Mouse (Mus musculus) lung, embryonic 14.5 days (tissue): Measurements from ENCODE around the gene Kcnk5. TPM values are rescaled to one million over a fixed set of nuclear protein-coding genes. Genes with fewer than 3 reads are reported as not detected.
A peak's percentile ranks its signal among the peaks of the same experiment; 100 is the strongest.

Source experiments
- ATAC-seq: fragments of 200-750 bp; cut with Nextera tagmentation; 2 replicates; pipeline ENCODE4 v1.8.0; 2017; ENCODE audit warnings: mild to moderate bottlenecking, moderate TSS enrichment, moderate library complexity; ENCODE audit not compliant: insufficient read depth
- DNase-seq: peaks from one replicate; pipeline ENCODE4 v3.0.0-alpha.2; 2015
- H3K27ac ChIP-seq: fragments of 300-500 bp; sonication (generic); 2 replicates; pipeline ENCODE4 v1.5.1; 2014; ENCODE audit warnings: low read depth, mild to moderate bottlenecking, moderate library complexity
- H3K27me3 ChIP-seq: fragments of 300-500 bp; sonication (generic); 2 replicates; pipeline ENCODE4 v1.6.1; 2014; ENCODE audit warnings: low read length, control low read depth; ENCODE audit not compliant: insufficient read depth
- H3K36me3 ChIP-seq: fragments of 300-500 bp; sonication (generic); 2 replicates; pipeline ENCODE4 v1.6.1; 2014; ENCODE audit warnings: control low read depth; ENCODE audit not compliant: insufficient read depth
- H3K4me1 ChIP-seq: fragments of 300-500 bp; sonication (generic); 2 replicates; pipeline ENCODE4 v1.6.1; 2014; ENCODE audit warnings: antibody characterized with exemption, control low read depth; ENCODE audit not compliant: insufficient read depth
- H3K4me2 ChIP-seq: fragments of 300-500 bp; sonication (generic); 2 replicates; pipeline ENCODE4 v1.6.1; 2014; ENCODE audit warnings: mild to moderate bottlenecking
- H3K4me3 ChIP-seq: fragments of 300-500 bp; sonication (generic); 2 replicates; pipeline ENCODE4 v1.5.1; 2014; ENCODE audit warnings: low read depth, low read length
- H3K9ac ChIP-seq: fragments of 300-500 bp; sonication (generic); 2 replicates; pipeline ENCODE4 v1.6.1; 2014
- H3K9me3 ChIP-seq: fragments of 300-500 bp; sonication (generic); 2 replicates; pipeline ENCODE4 v1.6.1; 2016; ENCODE audit warnings: low read depth, low read length, control low read depth
- CTCF ChIP-seq: IDR thresholded peaks from 2 replicates; pipeline ENCODE4 v1.5.1; 2016; ENCODE audit warnings: antibody characterized with exemption, low read depth
- WGBS: fragments of 180-500 bp; shearing (Covaris S2); extraction: QIAGEN DNeasy Blood & Tissue Kit; methylation state at CpG from one replicate; pipeline ENCODE4 v1.1.7; 2014; 5-methylcytosine and 5-hydroxymethylcytosine counted together
- polyA plus RNA-seq: library from polyadenylated mRNA; unstranded; fragments of >200 nt; fragmentation: Nextera tagmentation; extraction: Ambion mirVana; gene quantifications from 2 replicates; pipeline ENCODE4 v1.2.1, GENCODE M21; 2014

The Kcnk5 gene
- polyA plus RNA-seq, 1 experiment from 2014 or later: 10.7 TPM

GRCm38 (mm10) chr14:20144093-20144492 is 37.5 kb downstream of the Kcnk5 start:
- H3K9me3 ChIP-seq: no peaks in the 10 kb centered on the region
- H3K27ac ChIP-seq: no peak overlapping the region
- no peak overlapping the region for H3K4me3 ChIP-seq
- H3K9ac ChIP-seq: no peak overlapping the region
- ATAC-seq: no peak
- DNase-seq: no peak
- TF ChIP-seq CTCF: no peak
- 57% methylated on average over 4 of the region's 4 CpGs for WGBS
- H3K27me3 ChIP-seq: no peaks in the 10 kb centered on the region
- no peaks in the 10 kb centered on the region for H3K4me1 ChIP-seq
- H3K4me2 ChIP-seq: no peak overlapping the region
- peaks cover 40% of the 10 kb centered on the region; the same call in 1 of the 2 replicates for H3K36me3 ChIP-seq

DNA sequence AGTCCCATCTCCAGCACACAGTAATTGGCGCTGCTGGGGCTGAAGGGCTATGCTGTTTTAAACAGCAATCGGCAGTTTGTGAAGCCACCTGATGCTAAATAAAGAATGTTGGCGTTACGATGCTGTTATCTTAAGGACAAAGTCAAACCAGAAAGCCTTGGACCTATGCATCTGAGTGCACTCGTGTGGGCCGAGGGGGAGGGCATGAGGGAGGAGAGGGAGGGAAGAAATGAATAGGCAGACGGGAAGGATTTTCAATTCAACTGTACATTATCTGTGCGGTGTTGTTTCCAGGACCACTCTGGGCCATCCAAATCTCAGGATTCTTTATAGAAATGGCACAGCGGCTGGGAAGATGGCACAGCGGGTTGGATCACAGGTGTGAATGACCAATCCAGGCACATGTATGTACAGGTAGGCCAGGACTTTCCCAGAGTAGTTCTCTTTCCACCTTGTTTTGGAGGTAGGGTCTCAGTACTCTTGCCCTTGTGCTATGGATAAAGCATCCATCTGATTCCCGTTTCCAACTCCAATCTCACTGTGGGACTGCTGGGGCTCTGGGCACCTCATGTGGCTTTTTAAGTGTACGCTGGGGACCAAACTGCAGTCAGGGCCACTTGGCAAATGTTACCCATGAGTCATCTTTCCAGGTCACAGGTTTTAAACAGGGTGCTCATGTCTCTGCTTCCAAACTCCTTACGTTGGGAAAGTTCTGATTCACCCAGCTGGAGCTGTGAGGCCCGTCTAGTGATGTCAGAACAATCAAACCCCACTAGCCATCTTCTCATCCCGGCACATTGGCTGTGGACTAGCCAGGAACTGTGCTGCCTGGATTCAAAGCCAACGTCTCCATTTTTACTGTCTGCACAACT is 42.9 kb downstream of the Kcnk5 start, which contains the start of gene Saysd1:
Saysd1 (minus strand) TSS at position 51 of the 872 bp plus-strand sequence.
- Histone ChIP-seq H3K4me2 (no peak within 1 kb of the TSS), H3K27ac (no peak within 1 kb of the TSS), H3K27me3 (no peaks in the 10 kb centered on the region), H3K9me3 (no peaks in the 10 kb centered on the region), H3K36me3 (peaks cover 19% of the 10 kb centered on the region; the same call in 1 of the 2 replicates), H3K9ac (no peak within 1 kb of the TSS), H3K4me3 (no peak within 1 kb of the TSS), H3K4me1 (no peaks in the 10 kb centered on the region)
- ATAC-seq (no peak), DNase-seq (no peak)
- 82% methylated on average over 16 of the region's 16 CpGs for WGBS
- no peak for TF ChIP-seq CTCF

DNA sequence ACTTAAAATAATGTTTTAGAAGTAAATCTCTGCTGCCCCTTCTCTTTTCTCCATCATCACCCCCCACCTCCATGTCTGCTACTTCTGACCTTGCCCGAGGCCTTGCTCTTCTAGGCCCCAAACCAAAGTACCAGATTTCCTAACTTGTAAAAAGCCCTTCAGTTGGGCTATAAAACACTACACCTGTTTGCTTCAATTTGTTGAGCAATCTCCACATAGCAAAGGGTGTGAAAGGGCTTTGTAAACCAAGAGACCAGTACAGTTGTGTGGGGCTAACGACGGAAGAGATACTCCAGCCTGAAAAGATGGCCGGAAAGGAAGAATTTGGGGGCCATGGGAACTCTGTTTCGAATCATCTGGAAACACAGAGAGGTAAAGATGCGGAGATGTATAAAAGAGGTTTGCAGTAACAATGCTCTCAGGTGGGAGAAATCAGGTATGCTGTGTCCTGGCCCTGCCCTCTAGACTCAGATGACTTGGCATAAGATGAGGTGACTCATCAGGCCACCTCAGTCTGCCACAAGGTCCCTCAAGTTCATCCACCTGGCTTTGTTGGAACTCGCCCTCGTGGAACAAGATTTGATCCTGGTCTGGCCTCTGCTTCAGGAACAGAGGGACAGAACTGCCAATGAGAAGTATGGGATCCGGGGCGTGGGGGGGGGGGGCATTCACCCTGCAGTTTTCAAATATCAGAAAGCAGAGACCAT is 46.5 kb downstream of the Kcnk5 start:
- H3K27ac ChIP-seq: no peak overlapping the region
- H3K9ac ChIP-seq: no peak overlapping the region
- WGBS: 85% methylated on average over 10 of the region's 10 CpGs
- no peak overlapping the region for H3K4me2 ChIP-seq
- no peaks in the 10 kb centered on the region for H3K36me3 ChIP-seq
- no peaks in the 10 kb centered on the region for H3K27me3 ChIP-seq
- no peak overlapping the region for H3K4me3 ChIP-seq
- DNase-seq (no peak), ATAC-seq (no peak)
- TF ChIP-seq CTCF: no peak
- H3K9me3 ChIP-seq: no peaks in the 10 kb centered on the region
- H3K4me1 ChIP-seq: no peaks in the 10 kb centered on the region

DNA sequence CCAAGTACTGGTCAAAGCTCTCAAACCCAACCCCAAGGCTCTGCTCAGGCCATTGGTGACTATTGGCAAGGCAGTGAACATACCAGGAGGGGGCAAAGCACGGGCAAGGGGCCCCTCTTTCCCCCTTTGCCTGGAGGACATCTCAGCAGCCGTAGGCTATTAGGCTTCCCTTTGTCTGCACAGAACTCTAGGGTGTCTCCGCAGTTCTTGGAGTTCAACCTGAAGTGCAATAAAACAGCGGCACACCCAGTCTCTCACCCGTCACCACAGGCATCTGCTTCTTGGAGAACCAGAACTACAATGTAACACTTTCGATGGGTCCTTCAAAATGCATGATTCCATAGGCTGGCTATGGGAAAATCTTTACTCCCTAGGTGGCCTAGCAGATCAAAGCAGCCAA is 53.4 kb downstream of the Kcnk5 start:
- DNase-seq (no peak), ATAC-seq (no peak)
- WGBS: 76% methylated on average over 6 of the region's 6 CpGs
- no peak overlapping the region for H3K4me2 ChIP-seq
- H3K9ac ChIP-seq: no peak overlapping the region
- H3K27me3 ChIP-seq: no peaks in the 10 kb centered on the region
- no peak overlapping the region for H3K4me3 ChIP-seq
- H3K4me1 ChIP-seq: no peaks in the 10 kb centered on the region
- H3K36me3 ChIP-seq: no peaks in the 10 kb centered on the region
- H3K9me3 ChIP-seq: no peaks in the 10 kb centered on the region
- no peak overlapping the region for H3K27ac ChIP-seq
- TF ChIP-seq CTCF: no peak

- 79% methylated on average over 15 of the region's 15 CpGs for WGBS
- H3K27ac ChIP-seq: no peak overlapping the region
- no peak overlapping the region for H3K4me3 ChIP-seq
- H3K9ac ChIP-seq: no peak overlapping the region
- ATAC-seq (no peak), DNase-seq (no peak)
- TF ChIP-seq CTCF: no peak
- H3K4me2 ChIP-seq: no peak overlapping the region
- no peaks in the 10 kb centered on the region for H3K36me3 ChIP-seq
- no peaks in the 10 kb centered on the region for H3K4me1 ChIP-seq
- no peaks in the 10 kb centered on the region for H3K9me3 ChIP-seq
- H3K27me3 ChIP-seq: no peaks in the 10 kb centered on the region
These were observed 54.1 kb downstream of the Kcnk5 start for GRCm38 (mm10) chr14:20127406-20128087.

DNA sequence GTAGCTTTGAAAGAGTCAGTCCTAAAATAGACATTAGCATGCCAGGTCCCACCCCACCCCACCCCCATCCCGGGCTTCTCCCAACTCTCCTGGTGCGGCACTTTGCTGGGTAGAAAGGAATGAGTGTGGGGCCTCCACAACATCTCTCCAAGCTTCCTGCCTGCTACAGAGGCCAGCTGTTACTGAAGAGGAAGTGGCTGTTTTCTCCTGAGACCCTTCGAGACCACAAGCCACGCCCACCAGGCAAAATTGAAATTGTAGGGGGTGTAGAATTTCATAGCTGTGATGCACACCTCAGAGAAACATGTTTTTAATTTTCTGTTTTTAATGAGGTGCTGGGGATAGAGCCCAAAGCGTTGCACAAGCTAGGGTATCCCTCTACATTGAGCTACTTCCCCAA is 60.7 kb downstream of the Kcnk5 start:
- TF ChIP-seq CTCF: no peak
- Histone ChIP-seq H3K4me2 (no peak overlapping the region), H3K4me1 (0 out of 2 replicates have a peak, but pooled peaks cover 3% of the 10 kb centered on the region), H3K27ac (no peak overlapping the region), H3K27me3 (no peaks in the 10 kb centered on the region), H3K9ac (no peak overlapping the region), H3K4me3 (no peak overlapping the region), H3K9me3 (no peaks in the 10 kb centered on the region), H3K36me3 (no peaks in the 10 kb centered on the region)
- DNase-seq (peak; percentile 41), ATAC-seq (no peak)
- WGBS: 45% methylated on average over 5 of the region's 5 CpGs
